Mouse (Mus musculus): ENCODE measurements around the gene Mgst3.
"Not testable (repeated sequence)": the region's sequence is repeated elsewhere in the genome, so short reads cannot be mapped to it uniquely, and the experiment has no call there.

Gene Mgst3

DNA sequence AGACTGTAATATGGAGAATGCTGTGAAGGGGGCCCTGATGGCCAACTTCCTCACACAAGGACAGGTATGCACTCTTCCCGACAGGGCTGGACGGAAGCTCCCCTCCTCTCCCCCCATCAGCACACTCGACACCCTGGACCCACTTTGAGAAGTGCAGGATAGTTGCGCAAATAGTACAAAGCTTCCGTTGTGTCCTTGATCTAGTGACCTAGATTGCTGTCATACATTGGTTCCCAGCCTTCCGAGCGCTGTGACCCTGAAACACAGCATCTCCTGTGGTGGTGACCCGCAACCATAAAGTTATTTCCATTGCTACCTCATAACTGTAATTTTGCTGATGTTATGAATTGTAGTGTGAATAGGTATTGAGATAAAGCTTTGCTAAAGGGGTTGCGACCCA is 36.3 kb downstream of the Mgst3 start:
- DNase-seq, result no peak

- no peak for DNase-seq
Measured at GRCm38 (mm10) chr1:167352403-167352802, 41.2 kb downstream of the Mgst3 start.

DNA sequence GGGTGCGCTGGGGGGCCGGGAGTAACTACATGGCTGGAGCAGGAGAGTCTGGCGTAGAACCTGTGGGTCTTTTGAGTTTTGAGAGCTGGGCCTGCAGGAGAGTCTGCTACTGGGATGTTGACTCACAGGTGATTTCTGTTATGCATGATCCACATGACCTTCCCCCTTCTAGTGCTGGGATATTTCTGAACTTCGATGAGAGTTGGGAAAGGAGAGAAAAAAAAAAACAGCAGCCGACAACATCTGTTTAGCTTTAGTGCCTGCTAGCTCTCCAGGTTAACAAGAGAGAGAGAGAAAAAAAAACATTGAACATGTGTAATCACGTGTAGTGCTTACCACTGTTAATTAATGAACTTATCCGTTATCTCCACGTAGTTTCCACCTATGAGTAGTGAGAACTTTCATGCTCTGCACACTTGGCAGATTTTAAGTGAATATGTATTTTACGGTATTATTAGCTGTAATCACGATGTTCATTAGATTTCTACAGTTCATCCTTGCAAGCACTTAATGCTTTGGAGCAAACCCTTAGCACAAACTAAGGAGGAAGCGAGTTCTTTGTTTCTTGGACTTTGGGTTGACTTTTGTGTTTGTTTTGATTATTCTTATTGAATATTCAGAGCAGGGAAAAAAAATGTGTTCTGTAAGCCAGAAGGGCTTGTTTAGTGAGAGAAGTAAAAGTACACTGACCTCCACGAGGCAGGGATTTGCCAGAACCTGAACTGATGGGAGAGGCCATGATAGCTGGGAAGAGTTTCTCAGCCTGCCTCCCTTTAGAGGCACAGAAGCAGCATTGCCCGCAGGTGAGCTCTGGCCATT is 42.8 kb downstream of the Mgst3 start:
- no peak for DNase-seq

GRCm38 (mm10) chr1:167349815-167350596 is 43.6 kb downstream of the Mgst3 start, which contains the start of gene Aldh9a1:
Gene Aldh9a1, plus strand, starts transcription at chr1:167349991.
- DNase-seq, result peak; percentile 80

DNA sequence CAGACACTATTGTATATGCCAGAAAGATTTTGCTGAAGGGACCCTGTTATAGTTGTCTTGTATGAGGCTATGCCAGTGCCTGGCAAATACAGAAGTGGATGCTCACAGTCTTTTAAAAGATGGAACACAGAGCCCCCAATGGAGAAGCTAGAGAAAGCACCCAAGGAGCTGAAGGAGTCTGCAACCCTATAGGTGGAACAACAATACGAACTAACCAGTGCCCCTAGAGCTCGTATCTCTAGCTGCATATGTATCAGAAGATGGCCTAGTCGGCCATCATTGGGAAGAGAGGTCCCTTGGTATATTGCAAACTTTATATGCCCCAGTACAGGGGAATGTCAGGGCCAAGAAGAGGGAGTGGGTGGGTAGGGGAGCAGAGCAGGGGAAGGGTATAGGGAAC is 44.4 kb downstream of the Mgst3 start:
- not testable (repeated sequence) for DNase-seq

DNA sequence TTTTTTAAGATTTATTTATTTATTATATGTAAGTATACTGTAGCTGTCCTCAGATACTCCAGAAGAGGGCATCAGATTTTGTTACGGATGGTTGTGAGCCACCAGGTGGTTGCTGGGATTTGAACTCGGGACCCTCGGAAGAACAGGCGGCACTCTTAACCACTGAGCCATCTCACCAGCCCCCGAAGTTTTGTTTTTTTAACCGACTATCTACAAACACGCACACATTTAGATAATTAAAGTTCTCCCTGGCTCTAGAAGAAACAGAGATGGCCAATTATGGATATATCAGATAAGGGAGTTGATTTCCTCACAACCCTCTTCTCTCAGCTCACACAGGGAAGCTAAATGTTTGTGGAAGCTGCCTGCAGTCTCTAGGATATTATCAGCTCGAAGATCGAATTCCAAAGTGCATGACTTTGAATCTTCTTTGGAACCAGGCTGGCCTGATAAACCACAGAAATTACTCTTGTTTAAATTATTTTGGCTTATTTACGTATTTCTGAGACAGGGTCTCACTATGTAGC is 47.6 kb downstream of the Mgst3 start:
- DNase-seq, result not testable (repeated sequence)

DNA sequence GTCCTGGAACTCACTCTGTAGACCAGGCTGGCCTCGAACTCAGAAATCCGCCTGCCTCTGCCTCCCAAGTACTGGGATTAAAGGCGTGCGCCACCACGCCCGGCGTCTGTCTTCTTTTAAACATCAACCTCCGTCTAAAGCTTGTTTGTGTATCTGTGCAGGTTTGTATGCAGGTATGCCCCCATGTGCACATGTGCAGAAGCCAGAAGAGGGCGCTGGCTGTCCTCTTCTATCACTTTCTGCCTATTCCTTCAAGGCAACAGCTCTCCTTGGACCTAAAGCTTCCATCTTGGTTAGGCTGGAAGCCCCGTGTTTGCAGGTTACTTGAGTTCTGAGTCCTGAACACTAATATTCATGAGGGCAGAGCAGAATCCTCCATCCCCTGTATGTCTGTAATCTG is 50.8 kb downstream of the Mgst3 start:
- no peak for DNase-seq

GRCm38 (mm10) chr1:167340910-167341528 is 52.6 kb downstream of the Mgst3 start:
- DNase-seq, result no peak

DNA sequence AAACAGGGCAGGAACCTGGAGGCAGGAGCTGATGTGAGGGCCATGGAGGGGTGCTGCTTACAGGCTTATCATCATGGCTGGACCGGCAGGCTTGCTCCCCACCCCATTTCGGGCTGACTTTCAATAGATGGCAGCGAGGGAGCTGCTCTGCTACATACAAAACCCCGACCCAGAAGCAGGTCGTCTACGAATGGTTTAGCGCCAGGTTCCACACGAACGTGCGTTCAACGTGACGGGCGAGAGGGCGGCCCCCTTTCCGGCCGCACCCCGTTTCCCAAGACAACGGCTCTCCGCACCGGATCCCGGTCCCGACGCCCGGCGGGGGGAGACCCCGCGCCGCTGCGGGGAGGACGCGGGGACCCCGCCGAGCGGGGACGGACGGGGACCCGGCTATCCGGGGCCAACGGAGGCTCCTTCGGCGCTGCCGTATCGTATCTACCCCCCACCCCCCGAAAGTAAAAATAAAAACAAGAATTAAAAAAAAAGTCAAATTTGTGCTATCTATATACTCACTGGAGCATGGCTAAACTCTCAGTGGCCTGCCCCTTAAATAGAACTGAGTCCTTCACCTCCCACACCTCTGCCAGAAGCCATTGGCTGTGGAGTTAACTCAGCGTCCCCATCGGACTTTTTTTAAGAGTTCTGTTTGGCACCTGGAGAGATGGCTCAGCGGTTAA is 53.4 kb downstream of the Mgst3 start:
- no peak for DNase-seq

- DNase-seq, result no peak
Measured at GRCm38 (mm10) chr1:167339177-167339781, 54.4 kb downstream of the Mgst3 start.

DNA sequence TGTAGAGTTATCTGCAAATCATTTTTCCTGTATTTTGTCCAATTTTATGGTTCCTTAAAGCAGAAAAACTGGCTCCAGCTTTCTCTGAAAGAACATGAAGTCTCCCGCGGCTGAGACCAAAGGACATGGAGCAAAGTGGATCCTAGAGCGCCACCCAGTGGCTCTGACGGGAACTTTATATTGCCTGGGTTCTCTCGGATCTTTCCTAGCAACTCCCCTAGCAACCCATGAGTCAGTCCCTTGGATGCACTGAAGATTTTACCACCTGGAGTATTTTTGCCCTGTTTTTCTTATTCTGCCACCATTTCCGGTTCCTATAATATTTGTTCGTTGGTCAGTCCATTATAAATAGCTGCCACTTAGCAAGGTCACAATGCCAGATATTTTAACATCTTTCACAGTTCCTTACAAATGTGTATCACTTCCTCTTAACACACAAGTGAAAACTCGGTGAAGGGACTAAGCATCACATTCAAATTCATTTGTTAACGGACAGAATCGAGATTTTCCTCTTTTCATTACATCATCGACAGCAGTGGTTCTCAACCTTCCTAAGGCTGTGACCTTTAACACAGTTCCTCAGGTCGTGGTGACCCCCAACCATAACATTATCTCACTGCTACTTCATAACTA is 56.1 kb downstream of the Mgst3 start:
- DNase-seq, result peak; percentile 86

DNA sequence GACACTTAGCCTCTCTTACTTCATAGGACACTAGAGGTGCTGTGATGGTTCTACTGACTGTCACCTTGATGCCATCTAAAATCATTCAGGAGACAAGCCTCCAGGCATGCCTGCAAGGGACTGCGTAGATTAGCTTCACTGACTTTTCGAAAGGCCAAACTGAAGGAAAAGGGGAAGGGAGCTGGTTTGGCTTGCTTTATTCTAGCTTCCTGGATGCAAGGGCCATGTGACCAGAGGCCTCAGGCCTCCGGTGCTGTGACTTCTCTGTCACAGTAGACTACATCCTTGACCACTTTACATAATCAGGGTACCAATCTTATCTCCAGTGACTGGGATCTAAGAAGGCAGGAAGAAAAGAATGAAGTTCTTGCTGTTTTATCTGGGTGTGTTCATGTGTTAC is 57.2 kb downstream of the Mgst3 start:
- DNase-seq, result no peak

DNA sequence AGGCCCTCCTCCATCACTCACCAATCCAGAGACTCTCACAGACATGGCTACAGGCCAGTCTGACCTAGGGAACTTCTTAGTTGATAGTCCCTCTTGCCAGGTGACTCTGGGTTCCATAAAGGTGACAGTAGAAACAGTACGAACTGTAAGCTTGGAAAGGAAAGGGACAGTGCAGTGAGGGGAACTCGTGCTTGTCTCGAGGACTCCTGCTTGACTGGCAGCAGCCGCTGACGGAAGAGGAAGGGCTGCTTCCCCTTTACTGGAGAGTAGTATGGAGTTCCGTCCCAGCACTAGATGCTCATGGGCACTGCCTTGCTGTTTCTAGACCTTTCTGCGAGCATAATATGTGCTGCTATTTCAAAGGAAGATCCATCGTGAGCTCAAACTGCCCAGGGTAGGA is 62.5 kb downstream of the Mgst3 start:
- DNase-seq, result no peak

GRCm38 (mm10) chr1:167328776-167329175 is 64.9 kb downstream of the Mgst3 start:
- no peak for DNase-seq

All from right cerebral cortex, postnatal 25 days (tissue).